Mouse (Mus musculus) brown adipose tissue, adult 24 weeks (tissue): ENCODE results near the gene Adk. TPM values are rescaled to one million over a fixed set of nuclear protein-coding genes. Genes with fewer than 3 reads are reported as not detected.

Experiments
- H3K27ac ChIP-seq: fragments of 200-500 bp; replicated peaks from 2 replicates; pipeline ENCODE4 v1.5.1; 2012; ENCODE audit warnings: low read depth, mild to moderate bottlenecking, low read length
- H3K4me1 ChIP-seq: fragments of 200-500 bp; 2 replicates; pipeline ENCODE4 v1.6.1; 2012; ENCODE audit warnings: low read length, mixed read lengths; ENCODE audit not compliant: control insufficient read depth, insufficient read depth, insufficient read length
- H3K4me3 ChIP-seq: fragments of 200-500 bp; 2 replicates; pipeline ENCODE4 v1.5.1; 2012; ENCODE audit warnings: low read depth, mild to moderate bottlenecking, low read length, moderate library complexity; ENCODE audit not compliant: insufficient read depth
- polyA plus RNA-seq: library from polyadenylated mRNA; stranded (reverse); fragments of >200 nt; gene quantifications from 2 replicates; pipeline ENCODE4 v1.2.4, GENCODE M21; 2012; ENCODE audit not compliant: missing spikeins, insufficient read depth, insufficient read length

Gene Adk
- polyA plus RNA-seq, 1 experiment: 138 TPM

- H3K27ac ChIP-seq: no peak overlapping the region
- H3K4me1 ChIP-seq: no peaks in the 10 kb centered on the region
- no peak overlapping the region for H3K4me3 ChIP-seq
Measured at GRCm38 (mm10) chr14:21142603-21143002, 90.2 kb downstream of the Adk start.

- H3K27ac ChIP-seq: no peak overlapping the region
- no peak overlapping the region for H3K4me3 ChIP-seq
- no peaks in the 10 kb centered on the region for H3K4me1 ChIP-seq
Measured at GRCm38 (mm10) chr14:21143406-21144115, 91.2 kb downstream of the Adk start.

GRCm38 (mm10) chr14:21147171-21147570 is 94.8 kb downstream of the Adk start:
- Histone ChIP-seq H3K27ac (no peak overlapping the region), H3K4me1 (no peaks in the 10 kb centered on the region), H3K4me3 (no peak overlapping the region)

- no peaks in the 10 kb centered on the region; the same call in 1 of the 2 replicates for H3K4me1 ChIP-seq
- H3K4me3 ChIP-seq: no peak overlapping the region
- H3K27ac ChIP-seq: no peak overlapping the region
Measured at GRCm38 (mm10) chr14:21150301-21150700, 97.9 kb downstream of the Adk start.

GRCm38 (mm10) chr14:21152055-21152454 is 99.7 kb downstream of the Adk start:
- Histone ChIP-seq H3K4me1 (no peaks in the 10 kb centered on the region; the same call in 1 of the 2 replicates), H3K27ac (no peak overlapping the region), H3K4me3 (no peak overlapping the region)

GRCm38 (mm10) chr14:21165706-21166105 is 113.3 kb downstream of the Adk start:
- Histone ChIP-seq H3K4me3 (no peak overlapping the region), H3K27ac (no peak overlapping the region), H3K4me1 (no peaks in the 10 kb centered on the region)

- H3K4me1 ChIP-seq: no peaks in the 10 kb centered on the region
- H3K4me3 ChIP-seq: no peak overlapping the region
- no peak overlapping the region for H3K27ac ChIP-seq
Measured at GRCm38 (mm10) chr14:21166114-21166513, 113.7 kb downstream of the Adk start.

- Histone ChIP-seq H3K4me1 (no peaks in the 10 kb centered on the region), H3K27ac (no peak overlapping the region), H3K4me3 (no peak overlapping the region)
Measured at GRCm38 (mm10) chr14:21173973-21174745, 121.8 kb downstream of the Adk start.

GRCm38 (mm10) chr14:21174804-21175203 is 122.4 kb downstream of the Adk start:
- Histone ChIP-seq H3K4me1 (no peaks in the 10 kb centered on the region), H3K4me3 (no peak overlapping the region), H3K27ac (no peak overlapping the region)

- H3K4me3 ChIP-seq: no peak overlapping the region
- no peaks in the 10 kb centered on the region for H3K4me1 ChIP-seq
- no peak overlapping the region for H3K27ac ChIP-seq
Measured at GRCm38 (mm10) chr14:21177781-21178180, 125.4 kb downstream of the Adk start.

GRCm38 (mm10) chr14:21178356-21178755 is 126.0 kb downstream of the Adk start:
- Histone ChIP-seq H3K4me3 (no peak overlapping the region), H3K4me1 (no peaks in the 10 kb centered on the region), H3K27ac (no peak overlapping the region)

GRCm38 (mm10) chr14:21181053-21181452 is 128.7 kb downstream of the Adk start:
- Histone ChIP-seq H3K4me3 (no peak overlapping the region), H3K4me1 (no peaks in the 10 kb centered on the region), H3K27ac (no peak overlapping the region)

- H3K4me3 ChIP-seq: no peak overlapping the region
- H3K27ac ChIP-seq: no peak overlapping the region
- H3K4me1 ChIP-seq: no peaks in the 10 kb centered on the region
Measured at GRCm38 (mm10) chr14:21191966-21192365, 139.6 kb downstream of the Adk start.

GRCm38 (mm10) chr14:21192749-21193148 is 140.4 kb downstream of the Adk start:
- Histone ChIP-seq H3K4me1 (no peaks in the 10 kb centered on the region), H3K4me3 (no peak overlapping the region), H3K27ac (no peak overlapping the region)

- Histone ChIP-seq H3K4me1 (no peaks in the 10 kb centered on the region), H3K4me3 (no peak overlapping the region), H3K27ac (no peak overlapping the region)
Measured at GRCm38 (mm10) chr14:21194336-21194735, 142.0 kb downstream of the Adk start.

GRCm38 (mm10) chr14:21200850-21201249 is 148.5 kb downstream of the Adk start:
- no peak overlapping the region for H3K4me3 ChIP-seq
- H3K27ac ChIP-seq: no peak overlapping the region
- no peaks in the 10 kb centered on the region for H3K4me1 ChIP-seq
